ENCODE assay signal across 10 mouse cellular contexts in the genomic region with DNA sequence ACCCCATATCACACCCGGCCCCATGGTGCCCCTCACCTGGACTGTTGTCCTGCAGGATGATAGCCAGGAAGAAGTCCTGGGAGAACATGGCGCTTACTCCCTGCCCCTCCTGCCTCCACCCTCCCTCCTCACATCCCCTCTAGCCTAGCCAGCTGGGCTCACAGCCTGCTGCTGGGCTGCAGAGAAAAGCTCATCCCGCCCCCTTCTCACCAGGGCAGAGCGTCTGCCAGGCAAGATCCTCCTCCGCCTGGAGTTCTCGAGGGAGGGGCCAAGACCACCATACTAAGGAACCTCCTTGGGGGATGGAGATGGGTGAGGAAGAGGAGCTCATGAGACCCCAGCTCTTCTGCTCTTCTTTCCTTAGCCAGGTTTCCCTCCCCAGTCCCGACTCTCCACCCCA. TPM values are rescaled to one million over a fixed set of nuclear protein-coding genes. Genes with fewer than 3 reads are reported as not detected.
DNase-seq lines count a peak whose midpoint lies in the region; ATAC-seq and TF ChIP-seq lines count a peak whose summit lies in the region.
"Had no signal": no experiment of that assay in that cellular context is flagged by ENCODE, and none has a peak within 500 bp of the region (broad histone marks: within the 10 kb centered on the region; RNA-seq: fewer than 3 reads in every experiment).

No protein-coding gene starts in this region.

- intact Hi-C loops in left cerebral cortex, postnatal 4 days (cut with DNase I) = no loop called here

- no peaks in the 10 kb centered on the region for H3K4me1 ChIP-seq in lung, embryonic 14.5 days (ENCODE audit: insufficient read depth)
- H3K4me1 ChIP-seq in forebrain, embryonic 13.5 days = peaks cover 40% of the 10 kb centered on the region
- peaks cover 11% of the 10 kb centered on the region; the same call in 1 of the 2 replicates for H3K4me1 ChIP-seq in stomach, embryonic 15.5 days

- no peak overlapping the region for H3K4me2 ChIP-seq in lung, embryonic 14.5 days
- peak overlapping the region; percentile 52 for H3K4me2 ChIP-seq in forebrain, embryonic 13.5 days
- H3K4me2 ChIP-seq in stomach, embryonic 15.5 days = no peak overlapping the region

- ATAC-seq in lung, embryonic 14.5 days (ENCODE audit: insufficient read depth) = peak; percentile 25; the same call in 1 of the 2 replicates
- ATAC-seq in forebrain, embryonic 13.5 days = peak; percentile 77
- ATAC-seq in stomach, embryonic 15.5 days (ENCODE audit: insufficient read depth, low FRiP score, low read depth) = peak; percentile 53; the same call in 1 of the 2 replicates

- DNase-seq in lung, embryonic 14.5 days = peak; percentile 4
- no peak for DNase-seq in lung, postnatal 25 days (ENCODE audit: low spot score)
- DNase-seq in left cerebral cortex, postnatal 4 days = peak; percentile 87
- DNase-seq in natural killer cell, adult 2 months (ENCODE audit: low spot score in 2 of 2) = no peak
- DNase-seq in kidney, adult 8-10 months = no peak
- no peak for DNase-seq in adrenal gland, postnatal 36 days

- no peak overlapping the region for H3K9ac ChIP-seq in lung, embryonic 14.5 days
- peak overlapping the region; percentile 41; the same call in 1 of the 2 replicates for H3K9ac ChIP-seq in forebrain, embryonic 13.5 days
- H3K9ac ChIP-seq in stomach, embryonic 15.5 days = no peak overlapping the region

- no peak for TF ChIP-seq CTCF in lung, embryonic 14.5 days (IDR thresholded peaks at IDR 0.05; ENCODE audit: low read depth)

- no peaks in the 10 kb centered on the region for H3K27me3 ChIP-seq in lung, embryonic 14.5 days (ENCODE audit: insufficient read depth, low read length)
- no peaks in the 10 kb centered on the region for H3K27me3 ChIP-seq in forebrain, embryonic 13.5 days
- H3K27me3 ChIP-seq in stomach, embryonic 15.5 days (replicated peaks) = no peaks in the 10 kb centered on the region

- no peak overlapping the region for H3K4me3 ChIP-seq in lung, embryonic 14.5 days (ENCODE audit: low read depth, low read length)
- peak overlapping the region; percentile 25 for H3K4me3 ChIP-seq in forebrain, embryonic 13.5 days
- H3K4me3 ChIP-seq in stomach, embryonic 15.5 days (replicated peaks) = no peak overlapping the region

- no peak overlapping the region for H3K27ac ChIP-seq in lung, embryonic 14.5 days (ENCODE audit: low read depth)
- H3K27ac ChIP-seq in forebrain, embryonic 13.5 days = peak overlapping the region; percentile 92
- H3K27ac ChIP-seq in stomach, embryonic 15.5 days = no peak overlapping the region
- H3K27ac ChIP-seq: macrophage had no signal

- H3K9me3 ChIP-seq in lung, embryonic 14.5 days (ENCODE audit: low read depth, low read length) = no peaks in the 10 kb centered on the region
- no peaks in the 10 kb centered on the region for H3K9me3 ChIP-seq in forebrain, embryonic 13.5 days (replicated peaks)
- H3K9me3 ChIP-seq in stomach, embryonic 15.5 days = no peaks in the 10 kb centered on the region

- 24% methylated on average over 6 of the region's 7 CpGs for WGBS in lung, embryonic 14.5 days
- WGBS in forebrain, embryonic 13.5 days = 8% methylated on average over 7 of the region's 7 CpGs
- 26% methylated on average over 7 of the region's 7 CpGs for WGBS in stomach, embryonic 15.5 days

- peaks cover 32% of the 10 kb centered on the region for H3K36me3 ChIP-seq in lung, embryonic 14.5 days (ENCODE audit: insufficient read depth)
- H3K36me3 ChIP-seq in forebrain, embryonic 13.5 days (ENCODE audit: poor library complexity, severe bottlenecking) = peaks cover 57% of the 10 kb centered on the region
- 0 out of 2 replicates have a peak, but pooled peaks cover 5% of the 10 kb centered on the region for H3K36me3 ChIP-seq in stomach, embryonic 15.5 days

RNA-seq across cellular contexts. Expression of a gene that starts 12.9 kb away (rescaled TPM):
- 36.6 and 37.6 TPM in 2 replicates for polyA plus RNA-seq in lung, embryonic 14.5 days (2014; fragmentation: Nextera tagmentation; extraction: Ambion mirVana)
- polyA plus RNA-seq in forebrain, embryonic 13.5 days (2015; fragmentation: Nextera tagmentation; extraction: Ambion mirVana) = 186 and 199 TPM in 2 replicates
- total RNA-seq in left cerebral cortex, postnatal 4 days (2021) = 100 to 1,000 TPM; 327 to 331 TPM
- 31.3 and 36.1 TPM in 2 replicates for polyA plus RNA-seq in stomach, embryonic 15.5 days (2015; fragmentation: Nextera tagmentation; extraction: Ambion mirVana)
- total RNA-seq in adrenal gland, postnatal 36 days (2021) = 10 to 100 TPM; 11.4 to 11.5 TPM
- total RNA-seq: MEL had no signal

RNA-seq across cellular contexts. Expression of a gene that starts 14.4 kb away (rescaled TPM):
- 38.7 and 38.9 TPM in 2 replicates for polyA plus RNA-seq in lung, embryonic 14.5 days (2014; fragmentation: Nextera tagmentation; extraction: Ambion mirVana)
- polyA plus RNA-seq in forebrain, embryonic 13.5 days (2015; fragmentation: Nextera tagmentation; extraction: Ambion mirVana) = 48.5 and 53.9 TPM in 2 replicates
- total RNA-seq in left cerebral cortex, postnatal 4 days (2021) = 10 to 100 TPM; 59.3 to 65.7 TPM
- polyA plus RNA-seq in stomach, embryonic 15.5 days (2015; fragmentation: Nextera tagmentation; extraction: Ambion mirVana) = 31.5 and 31.8 TPM in 2 replicates
- total RNA-seq in adrenal gland, postnatal 36 days (2021) = 10 to 100 TPM; 47.3 to 53.0 TPM

RNA-seq across cellular contexts. Expression of a gene that starts 31.4 kb away (rescaled TPM):
- 0.57 and 0.59 TPM in 2 replicates for polyA plus RNA-seq in lung, embryonic 14.5 days (2014; fragmentation: Nextera tagmentation; extraction: Ambion mirVana)
- 0.26 TPM in 1 of 2 replicates, not detected in the other for polyA plus RNA-seq in forebrain, embryonic 13.5 days (2015; fragmentation: Nextera tagmentation; extraction: Ambion mirVana)
- total RNA-seq in left cerebral cortex, postnatal 4 days (2021) = under 1 TPM in 1 of 2 experiments, not detected in 1; 0.26 TPM
- polyA plus RNA-seq in stomach, embryonic 15.5 days (2015; fragmentation: Nextera tagmentation; extraction: Ambion mirVana) = 7.0 and 17.7 TPM in 2 replicates
- 1 to 10 TPM in 1 of 2 experiments, under 1 TPM in 1; 0.23 to 1.6 TPM for total RNA-seq in adrenal gland, postnatal 36 days (2021)
- total RNA-seq: MEL had no signal

Comparison
In these comparisons a context has a peak if more than half of its experiments do, and no peak if none do; other contexts are left out.
1. DNase-seq: peak in lung, embryonic 14.5 days (single experiment) and left cerebral cortex, postnatal 4 days (single experiment); none in lung, postnatal 25 days (single experiment), natural killer cell, adult 2 months (0 of 2), kidney, adult 8-10 months (0 of 2) and adrenal gland, postnatal 36 days (0 of 2).
2. ATAC-seq: peak in every context shown above with its lines; median percentile 77 in forebrain, embryonic 13.5 days; 53 in stomach, embryonic 15.5 days; 25 in lung, embryonic 14.5 days.